Mouse (Mus musculus): ENCODE measurements around the gene Cct4.

The Cct4 gene

GRCm38 (mm10) chr11:22981984-22982757 is 8.1 kb upstream of the Cct4 start, which contains the start of the genes Gm28048 and Commd1:
Gene Gm28048 (minus strand): TSS chr11:22982090.
Gene Commd1 (minus strand): TSS chr11:22982382.
- in situ Hi-C loops (cut with MboI, MseI): loop anchor here (25.0 kb wide), 2 partner anchors 780 to 880 kb away; partner anchors contain the start of gene Rel

- in situ Hi-C loops (cut with MboI, MseI): loop anchor here (25.0 kb wide), 2 partner anchors 779 to 879 kb away; partner anchors contain the start of gene Rel
These were observed 7.5 kb upstream of the Cct4 start for GRCm38 (mm10) chr11:22982846-22983245.

DNA sequence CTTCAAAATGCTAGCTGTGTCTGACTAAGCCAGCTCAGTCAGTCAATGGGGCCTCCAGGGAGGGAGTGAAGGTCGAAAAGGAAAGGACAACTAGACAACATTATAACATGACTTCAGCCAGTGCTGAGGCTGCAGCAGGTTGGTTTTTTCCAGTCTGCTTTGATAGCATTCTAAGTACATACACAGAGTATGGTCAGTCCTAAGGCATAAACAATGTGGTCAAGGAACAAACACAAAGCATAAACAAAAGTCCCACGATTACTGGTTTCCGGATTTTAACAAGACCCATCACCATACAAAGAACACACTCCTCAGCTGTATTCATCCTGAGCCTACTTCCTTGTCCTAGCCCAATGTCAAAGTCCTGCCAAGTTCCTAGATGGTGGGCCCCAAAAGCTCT is 4.8 kb upstream of the Cct4 start:
- in situ Hi-C loops (cut with MboI, MseI): loop anchor here (25.0 kb wide), 2 partner anchors 777 to 877 kb away; partner anchors contain the start of gene Rel

- in situ Hi-C loops (cut with MboI, MseI): loop anchor here (25.0 kb wide), 2 partner anchors 775 to 875 kb away; partner anchors contain the start of gene Rel
These were observed 3.0 kb upstream of the Cct4 start for GRCm38 (mm10) chr11:22987357-22987756.

GRCm38 (mm10) chr11:22989786-22990185 is 533 bp upstream of the Cct4 start:
- in situ Hi-C loops (cut with MboI, MseI): loop anchor here (25.0 kb wide), 2 partner anchors 773 to 873 kb away; partner anchors contain the start of gene Rel

DNA sequence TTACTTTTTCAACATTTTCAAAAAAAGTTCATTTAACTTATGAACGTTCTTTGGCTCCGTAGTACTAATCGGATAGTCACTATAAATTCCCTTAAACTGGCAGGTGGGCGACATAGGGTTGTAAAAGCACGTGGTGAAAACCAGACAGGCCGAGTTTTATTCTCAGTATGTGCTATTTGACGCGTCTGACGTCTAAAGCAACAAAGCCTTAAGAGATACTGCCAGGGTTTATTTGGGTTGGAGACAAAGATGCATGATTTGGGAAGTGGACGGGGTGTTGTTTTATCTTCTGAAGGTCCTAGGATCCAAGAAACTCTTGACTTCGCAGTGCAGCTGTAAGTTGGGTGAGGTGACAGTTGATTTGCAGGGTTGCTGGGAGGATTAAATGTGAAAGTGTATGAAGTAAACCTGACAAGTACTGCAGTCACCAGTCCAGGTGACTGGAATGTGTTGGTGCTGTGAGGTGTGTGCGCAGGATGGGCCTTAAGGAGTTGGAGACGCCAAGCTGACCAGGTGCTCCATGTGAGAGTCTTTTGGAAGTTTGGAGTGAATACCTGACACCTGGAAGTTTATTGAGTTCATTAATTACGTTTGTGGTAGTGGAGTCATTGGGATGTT is 1.0 kb downstream of the Cct4 start:
- in situ Hi-C loops (cut with MboI, MseI): loop anchor here (25.0 kb wide), 2 partner anchors 771 to 871 kb away; partner anchors contain the start of gene Rel

- in situ Hi-C loops (cut with MboI, MseI): loop anchor here (25.0 kb wide), 2 partner anchors 768 to 868 kb away; partner anchors contain the start of gene Rel
These were observed 4.0 kb downstream of the Cct4 start for GRCm38 (mm10) chr11:22994271-22994670.

DNA sequence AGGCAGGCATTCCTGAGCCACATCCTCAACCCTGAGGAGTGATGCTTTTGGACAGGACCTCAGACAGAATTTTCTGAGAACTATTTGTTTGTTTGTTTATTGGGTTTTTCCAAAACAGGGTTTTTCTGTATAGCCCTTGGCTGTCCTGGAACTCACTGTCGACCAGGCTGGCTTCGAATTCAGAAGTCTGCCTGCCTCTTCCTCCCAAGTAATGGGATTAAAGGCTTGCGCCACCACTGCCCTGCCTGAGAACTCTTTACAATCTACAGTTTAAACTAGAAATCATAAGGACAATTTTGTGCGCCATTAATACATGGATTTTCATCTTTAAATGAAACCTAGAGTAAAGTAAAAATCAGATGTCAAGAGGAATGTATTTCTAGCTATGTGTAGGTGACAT is 5.1 kb downstream of the Cct4 start:
- in situ Hi-C loops (cut with MboI, MseI): loop anchor here (25.0 kb wide), 2 partner anchors 767 to 867 kb away; partner anchors contain the start of gene Rel

- in situ Hi-C loops (cut with MboI, MseI): loop anchor here (25.0 kb wide), 2 partner anchors 764 to 864 kb away; partner anchors contain the start of gene Rel
These were observed 8.0 kb downstream of the Cct4 start for GRCm38 (mm10) chr11:22998308-22998707.

DNA sequence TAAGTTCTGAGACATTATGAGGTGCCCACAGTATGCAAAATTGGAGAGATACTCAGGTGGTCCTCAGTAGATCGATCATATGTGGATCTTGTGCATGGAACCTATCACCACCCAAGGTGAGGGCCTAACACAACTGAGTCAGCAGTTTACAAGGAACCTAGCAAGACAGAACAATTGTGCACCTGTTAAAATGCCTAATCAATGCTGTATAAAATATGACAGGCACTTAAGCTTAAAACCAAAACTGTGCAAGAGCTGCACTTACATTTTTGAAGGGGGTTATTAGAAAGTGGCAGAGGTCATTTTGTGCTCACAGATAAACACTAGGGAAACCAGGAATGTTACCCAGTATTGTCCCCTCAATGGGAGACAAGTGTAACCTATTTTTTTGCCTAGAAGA is 15.0 kb downstream of the Cct4 start:
- in situ Hi-C loops (cut with MboI, MseI): loop anchor here (5.0 kb wide), 2 partner anchors 267 to 492 kb away; partner anchors contain the start of gene Ahsa2

DNA sequence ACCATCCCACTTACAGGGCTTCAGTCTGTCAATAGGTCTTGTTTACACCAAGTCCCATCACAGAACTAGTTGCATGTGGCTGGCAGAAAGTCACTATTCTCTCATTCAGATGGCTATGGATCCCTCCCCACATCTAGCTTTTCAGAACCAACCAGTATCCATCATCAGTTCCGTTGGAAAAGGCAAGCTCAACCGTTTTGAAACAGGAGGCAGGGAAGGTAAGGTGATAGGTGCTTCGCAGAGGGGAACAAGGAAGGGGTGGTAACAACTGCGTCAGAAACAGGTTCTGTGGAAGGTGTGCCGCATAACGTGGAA is 16.8 kb downstream of the Cct4 start:
- in situ Hi-C loops (cut with MboI, MseI): loop anchor here (5.0 kb wide), 2 partner anchors 265 to 490 kb away; partner anchors contain the start of gene Ahsa2

DNA sequence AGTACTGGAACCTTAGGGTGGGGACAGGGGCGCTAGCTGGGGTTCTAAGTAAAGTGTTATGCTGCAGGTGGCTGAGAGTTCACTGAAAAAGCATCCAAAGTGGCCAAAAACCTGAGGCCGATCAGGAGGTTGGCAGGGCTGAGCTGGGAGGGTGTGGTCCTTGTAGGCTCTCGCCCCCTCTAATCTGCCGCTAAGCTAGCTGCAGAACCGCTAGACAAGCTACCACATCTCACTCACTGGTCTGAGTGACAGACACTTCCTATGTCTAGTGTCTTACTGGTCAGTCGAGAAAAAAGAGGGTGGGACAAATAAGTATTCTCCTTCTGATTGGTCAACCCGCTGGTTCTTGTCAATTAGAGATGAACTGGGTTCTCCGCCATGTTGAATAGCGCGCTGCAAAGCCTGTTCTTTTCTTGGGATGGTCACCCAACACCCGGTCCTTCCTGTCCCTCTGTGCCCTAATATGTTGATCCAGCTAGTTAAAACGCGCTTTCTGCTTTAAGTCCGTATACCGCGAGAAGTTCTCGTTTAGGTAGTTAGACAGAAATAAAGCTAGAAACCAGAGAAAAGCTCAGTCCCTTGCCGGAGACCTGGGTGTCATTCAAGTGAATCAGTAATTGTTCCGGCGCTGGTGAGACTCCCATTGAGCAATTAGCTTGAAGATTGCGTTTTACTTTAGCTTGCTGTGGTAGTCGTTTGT is 17.3 kb downstream of the Cct4 start, which contains the start of gene Fam161a:
Fam161a (plus strand) TSS at position 51 of the 700 bp plus-strand sequence.
- in situ Hi-C loops (cut with MboI, MseI): loop anchor here (5.0 kb wide), 2 partner anchors 265 to 490 kb away; partner anchors contain the start of gene Ahsa2

- in situ Hi-C loops (cut with MboI, MseI): loop anchor here (5.0 kb wide), 2 partner anchors 264 to 489 kb away; partner anchors contain the start of gene Ahsa2
These were observed 18.0 kb downstream of the Cct4 start for GRCm38 (mm10) chr11:23008181-23008823.

DNA sequence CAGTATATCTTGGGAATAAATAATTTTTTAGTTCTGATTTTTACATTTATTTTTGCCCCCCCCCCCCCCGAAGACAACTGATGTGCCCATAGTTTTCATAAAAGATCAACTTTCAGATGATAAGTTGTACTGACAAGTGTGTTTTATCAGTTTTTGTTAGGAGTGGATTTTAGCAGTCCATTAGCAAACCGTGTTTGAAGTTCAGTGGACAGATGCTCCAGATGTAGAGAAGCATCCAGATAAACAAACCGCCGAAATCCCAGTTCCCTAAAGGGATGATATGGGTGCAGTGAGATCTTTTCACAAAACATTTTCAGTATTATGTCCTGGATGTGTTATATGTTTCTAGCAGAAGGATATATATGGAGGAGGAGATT is 18.5 kb downstream of the Cct4 start:
- in situ Hi-C loops (cut with MboI, MseI): loop anchor here (5.0 kb wide), 2 partner anchors 263 to 488 kb away; partner anchors contain the start of gene Ahsa2

DNA sequence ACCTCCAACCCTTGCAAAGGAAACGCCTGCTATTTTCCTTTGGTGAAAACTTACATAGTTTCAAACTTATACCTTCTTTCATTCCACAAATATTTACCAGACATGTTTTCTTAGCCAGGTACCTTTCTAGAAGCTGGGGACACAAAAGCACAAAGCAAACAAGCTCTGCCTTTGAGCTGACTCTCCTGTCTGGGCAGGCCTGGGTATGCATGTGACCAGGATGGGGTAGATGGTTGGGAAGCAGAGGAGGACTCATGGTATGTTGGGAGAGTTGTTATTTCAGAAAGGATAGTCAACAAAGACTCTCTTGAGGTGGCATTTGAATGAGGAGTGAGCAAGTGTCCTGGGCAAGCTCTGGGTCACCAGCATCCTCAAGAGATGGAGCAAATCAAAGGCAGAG is 22.8 kb downstream of the Cct4 start:
- in situ Hi-C loops (cut with MboI, MseI): no loop called here

DNA sequence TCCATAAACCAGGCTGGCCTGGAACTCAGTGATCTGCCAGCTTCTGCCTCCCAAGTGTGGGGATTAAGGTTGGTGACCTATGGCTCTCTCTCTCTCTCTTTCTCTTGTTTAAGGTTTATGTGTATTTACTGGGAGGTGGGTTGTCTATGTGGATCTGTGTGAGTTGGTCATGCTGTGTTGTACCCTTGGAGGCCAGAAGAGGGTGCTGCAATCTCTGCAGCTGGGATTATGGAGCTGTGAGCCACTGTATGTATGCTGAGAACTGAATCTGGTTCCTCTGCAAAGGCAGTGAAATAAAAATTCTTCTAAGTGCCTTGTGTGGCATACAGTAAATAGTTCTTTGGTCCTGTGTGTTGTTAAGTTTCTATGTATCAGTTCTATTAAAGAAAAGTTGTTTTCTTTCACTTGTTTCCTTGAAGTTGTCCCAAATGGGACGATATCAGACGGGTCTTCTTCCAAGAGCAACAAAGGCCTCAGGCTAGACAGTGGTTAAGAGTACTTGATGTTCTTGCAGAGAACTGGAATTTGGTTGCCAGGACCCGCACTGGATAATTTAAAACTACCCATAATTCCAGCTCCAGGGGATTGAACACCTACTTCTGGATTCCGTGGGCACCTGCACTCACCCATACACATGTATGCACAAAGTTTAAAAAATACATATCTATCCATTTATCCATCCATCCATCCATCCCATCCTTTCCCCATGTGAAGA is 23.4 kb downstream of the Cct4 start:
- in situ Hi-C loops (cut with MboI, MseI): no loop called here

- in situ Hi-C loops (cut with MboI, MseI): no loop called here
These were observed 24.7 kb downstream of the Cct4 start for GRCm38 (mm10) chr11:23014996-23015395.

GRCm38 (mm10) chr11:23017943-23018342 is 27.6 kb downstream of the Cct4 start:
- in situ Hi-C loops (cut with MboI, MseI): no loop called here

DNA sequence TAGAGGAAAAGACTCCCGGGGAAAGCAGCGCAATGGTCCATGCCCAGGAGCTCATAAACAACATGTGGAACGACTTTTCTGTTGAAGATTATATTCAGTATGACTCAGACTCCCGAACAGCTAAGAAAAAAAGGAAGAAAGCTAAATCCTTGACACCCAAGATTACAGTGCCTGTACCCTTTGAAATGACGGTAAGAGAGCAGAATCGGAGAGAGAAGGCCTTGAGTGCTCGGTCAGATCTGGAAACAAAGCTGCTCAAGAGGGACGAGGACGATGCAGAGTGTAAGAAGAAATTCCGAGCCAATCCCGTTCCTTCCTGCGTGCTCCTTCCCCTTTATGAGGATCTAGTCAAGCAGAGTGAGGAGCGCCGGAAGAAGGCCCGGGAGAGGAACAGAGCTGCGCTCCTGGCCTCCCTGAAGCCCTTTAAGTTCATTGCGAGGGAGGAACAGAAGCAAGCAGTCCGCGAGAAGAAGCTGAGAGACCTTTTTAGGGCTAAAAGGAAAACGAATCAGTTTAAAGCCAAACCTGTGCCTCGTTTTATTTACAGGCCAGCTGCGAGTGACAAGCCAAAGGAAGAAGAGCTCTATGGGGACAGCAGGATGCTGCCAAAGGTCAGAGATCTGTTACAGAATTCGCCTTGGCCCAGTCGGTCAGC is 29.9 kb downstream of the Cct4 start:
- in situ Hi-C loops (cut with MboI, MseI): no loop called here

DNA sequence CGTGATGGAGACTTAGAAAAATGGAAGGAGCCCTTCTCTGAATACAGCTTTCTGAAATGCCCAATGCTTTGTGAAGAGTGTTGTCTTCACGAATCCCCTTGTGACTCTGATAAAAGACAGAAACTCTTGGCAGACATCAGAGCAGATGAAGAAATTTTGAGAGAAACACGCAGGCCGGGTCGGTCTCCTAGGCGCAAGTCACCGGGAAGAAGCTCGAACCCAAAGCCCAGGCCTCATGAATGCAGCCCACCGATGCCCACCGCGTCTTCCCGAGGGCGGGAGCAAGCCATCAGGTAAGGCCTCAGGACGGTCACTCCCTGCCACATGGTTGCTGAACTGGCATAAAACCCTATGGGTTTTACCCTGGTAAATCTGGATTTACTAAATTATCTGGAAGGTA is 30.5 kb downstream of the Cct4 start:
- in situ Hi-C loops (cut with MboI, MseI): no loop called here

Measured in regulatory T cell (primary cell).